Mouse (Mus musculus) c-Kit-positive CD71-positive TER-119-positive erythroid progenitor cells, embryonic 14.5 days (primary cell): Measurements from ENCODE around the gene Lce1a2.
"Not testable (repeated sequence)": the region's sequence is repeated elsewhere in the genome, so short reads cannot be mapped to it uniquely, and the experiment has no call there.

Experiments used
- DNase-seq: peaks from one replicate; pipeline ENCODE4 v3.0.0-alpha.2; 2013; ENCODE audit warnings: low spot score

Lce1a2 gene

GRCm38 (mm10) chr3:92670215-92670614 lies at the start of gene Lce1a2:
TSS of gene Lce1a2 (minus strand) at chr3:92670315.
- no peak for DNase-seq

- DNase-seq, result no peak
These were observed 45.0 kb upstream of the Lce1a2 start for GRCm38 (mm10) chr3:92715122-92715521.

- DNase-seq, result no peak
These were observed 38.9 kb upstream of the Lce1a2 start, which contains the start of gene Lce1e for GRCm38 (mm10) chr3:92708974-92709373. TSS of gene Lce1e (minus strand) at chr3:92709074.

GRCm38 (mm10) chr3:92694613-92695012 lies 24.5 kb upstream of the Lce1a2 start:
- DNase-seq, result no peak

- DNase-seq, result no peak
These were observed 21.6 kb upstream of the Lce1a2 start for GRCm38 (mm10) chr3:92691688-92692087.

GRCm38 (mm10) chr3:92689154-92689553 lies 19.0 kb upstream of the Lce1a2 start:
- not testable (repeated sequence) for DNase-seq

- DNase-seq, result no peak
These were observed 17.0 kb upstream of the Lce1a2 start, which contains the start of gene Lce1d for GRCm38 (mm10) chr3:92687110-92687509. TSS of gene Lce1d (minus strand) at chr3:92687210.

- no peak for DNase-seq
These were observed 8.8 kb upstream of the Lce1a2 start, which contains the start of gene Lce1c for GRCm38 (mm10) chr3:92678947-92679346. TSS of gene Lce1c (plus strand) at chr3:92679247.

- DNase-seq, result no peak
These were observed 13.3 kb downstream of the Lce1a2 start, which contains the start of gene Lce1b for GRCm38 (mm10) chr3:92656826-92657225. TSS of gene Lce1b (minus strand) at chr3:92656926.

GRCm38 (mm10) chr3:92648207-92648606 lies 21.9 kb downstream of the Lce1a2 start, which contains the start of gene Lce1a1:
TSS of gene Lce1a1 (minus strand) at chr3:92648307.
- DNase-seq, result no peak

GRCm38 (mm10) chr3:92639854-92640253 lies 30.3 kb downstream of the Lce1a2 start:
- DNase-seq, result no peak

- DNase-seq, result no peak
These were observed 31.5 kb downstream of the Lce1a2 start for GRCm38 (mm10) chr3:92638653-92638991.

- DNase-seq, result no peak
These were observed 32.1 kb downstream of the Lce1a2 start for GRCm38 (mm10) chr3:92637745-92638652.

GRCm38 (mm10) chr3:92621560-92621959 lies 48.6 kb downstream of the Lce1a2 start, which contains the start of gene Lce6a:
TSS of gene Lce6a (minus strand) at chr3:92621660.
- no peak for DNase-seq
